Mouse (Mus musculus): Measurements from ENCODE around the gene Atrnl1. TPM values are rescaled to one million over a fixed set of nuclear protein-coding genes. Genes with fewer than 3 reads are reported as not detected.

Atrnl1 gene
- polyA plus RNA-seq, 1 experiment from 2014 or later, result 0.68 TPM

DNA sequence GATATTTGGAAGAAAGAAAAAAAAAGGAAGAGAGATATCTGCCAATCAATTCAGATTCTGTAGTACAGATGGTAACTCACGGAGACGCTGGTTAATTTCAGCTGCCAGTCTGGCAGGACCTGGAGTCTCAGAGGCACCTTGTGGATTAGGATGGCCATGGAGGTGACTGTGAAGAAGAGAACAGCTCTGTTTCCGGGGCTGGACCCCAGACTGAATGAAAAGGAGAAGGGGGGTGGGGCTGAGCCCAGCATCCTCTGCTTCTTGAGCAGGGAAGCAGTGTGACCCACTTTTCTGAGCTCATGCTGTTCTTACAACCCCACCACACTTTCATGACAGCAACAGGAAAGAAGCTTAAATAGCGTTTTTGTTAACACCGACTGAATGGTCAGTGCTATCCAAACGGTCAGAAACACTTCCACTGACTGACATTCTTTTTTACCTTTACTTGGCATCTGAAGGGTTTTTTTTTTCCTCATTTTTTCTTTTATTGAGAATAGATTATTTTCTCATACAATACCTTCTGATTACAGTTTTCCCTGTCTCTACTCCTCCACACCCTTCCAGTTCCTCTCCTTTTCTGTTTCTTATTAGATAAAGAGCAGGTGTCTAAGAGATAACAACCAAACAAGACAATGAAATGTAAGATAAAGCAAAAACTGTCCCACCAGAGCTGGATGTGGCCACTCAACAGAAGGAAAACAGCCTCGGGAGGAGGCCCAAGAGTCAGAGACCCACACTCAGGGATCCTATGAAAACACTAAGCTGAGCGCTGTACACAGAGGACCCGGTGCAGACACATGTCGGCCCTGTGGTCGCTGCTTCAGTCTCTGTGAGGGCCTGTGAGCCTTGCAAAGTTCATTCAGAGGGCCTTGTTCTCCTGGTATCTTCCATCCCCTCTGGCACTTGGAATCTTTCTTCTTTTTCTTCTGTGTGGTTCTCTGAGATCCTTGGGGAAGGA is 317.0 kb downstream of the Atrnl1 start:
- WGBS (ENCODE audit: insufficient replicate concordance), result 29% methylated on average over 11 of the region's 11 CpGs
- peak overlapping the region; percentile 29 for H3K4me2 ChIP-seq
- no peaks in the 10 kb centered on the region for H3K9me3 ChIP-seq (replicated peaks)
- no peaks in the 10 kb centered on the region for H3K27me3 ChIP-seq
- ATAC-seq (ENCODE audit: low read depth) (peak; percentile 78), DNase-seq (no peak)
- H3K36me3 ChIP-seq, result no peaks in the 10 kb centered on the region
- H3K4me3 ChIP-seq (replicated peaks), result no peak overlapping the region
- no peak overlapping the region for H3K9ac ChIP-seq
- peaks cover 22% of the 10 kb centered on the region for H3K4me1 ChIP-seq (replicated peaks)
- peak overlapping the region; percentile 47 for H3K27ac ChIP-seq

DNA sequence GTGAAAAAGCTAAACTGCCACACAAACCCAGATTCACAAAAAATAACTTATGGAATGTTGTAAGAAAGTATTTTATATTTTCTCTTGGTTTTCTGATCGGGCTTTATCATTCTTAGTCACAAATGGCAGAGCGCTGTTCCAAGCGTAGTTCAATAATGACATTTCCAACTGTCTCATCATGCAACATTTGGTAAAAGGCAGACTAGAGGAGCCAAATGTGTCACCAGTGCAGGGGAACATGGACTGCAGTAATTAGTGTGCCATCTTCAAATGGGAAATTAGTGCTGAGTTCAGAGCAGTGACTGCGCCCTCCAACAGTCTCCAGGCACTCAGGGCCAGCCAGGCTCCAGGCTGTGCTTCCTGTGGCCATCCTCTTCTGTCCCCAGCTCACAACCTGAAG is 320.8 kb downstream of the Atrnl1 start:
- H3K9me3 ChIP-seq (replicated peaks), result no peaks in the 10 kb centered on the region
- H3K4me3 ChIP-seq (replicated peaks), result no peak overlapping the region
- H3K9ac ChIP-seq, result no peak overlapping the region
- H3K27me3 ChIP-seq, result no peaks in the 10 kb centered on the region
- ATAC-seq (ENCODE audit: low read depth) (no peak), DNase-seq (no peak)
- no peaks in the 10 kb centered on the region for H3K36me3 ChIP-seq
- no peak overlapping the region for H3K27ac ChIP-seq
- 85% methylated on average over 4 of the region's 4 CpGs for WGBS (ENCODE audit: insufficient replicate concordance)
- no peak overlapping the region for H3K4me2 ChIP-seq
- H3K4me1 ChIP-seq (replicated peaks), result peaks cover 22% of the 10 kb centered on the region

DNA sequence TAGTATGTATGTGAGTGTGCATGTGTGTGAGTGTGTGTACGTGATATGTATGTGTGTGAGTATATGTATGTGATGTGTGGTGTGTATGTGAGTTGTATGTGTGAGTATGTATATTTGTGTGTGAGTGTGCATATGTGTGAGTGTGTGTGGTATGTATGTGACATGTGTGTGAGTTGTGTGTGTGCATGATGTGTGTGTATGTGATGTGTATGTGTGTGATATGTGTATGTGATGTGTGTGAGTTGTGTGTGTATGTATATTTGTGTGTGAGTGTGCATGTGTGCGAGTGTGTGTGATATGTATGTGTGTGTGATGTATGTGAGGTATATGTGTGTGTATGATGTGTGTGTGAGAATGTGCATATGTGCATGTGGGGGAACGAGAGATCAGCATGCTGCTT is 326.0 kb downstream of the Atrnl1 start:
- Histone ChIP-seq H3K27ac (no peak overlapping the region), H3K4me3 (replicated peaks) (no peak overlapping the region), H3K4me1 (replicated peaks) (no peaks in the 10 kb centered on the region), H3K9me3 (replicated peaks) (no peaks in the 10 kb centered on the region), H3K9ac (no peak overlapping the region), H3K36me3 (no peaks in the 10 kb centered on the region), H3K27me3 (no peaks in the 10 kb centered on the region), H3K4me2 (no peak overlapping the region)
- WGBS (ENCODE audit: insufficient replicate concordance), result 71% methylated on average over 3 of the region's 3 CpGs
- ATAC-seq (ENCODE audit: low read depth), result no peak
- no peak for DNase-seq

DNA sequence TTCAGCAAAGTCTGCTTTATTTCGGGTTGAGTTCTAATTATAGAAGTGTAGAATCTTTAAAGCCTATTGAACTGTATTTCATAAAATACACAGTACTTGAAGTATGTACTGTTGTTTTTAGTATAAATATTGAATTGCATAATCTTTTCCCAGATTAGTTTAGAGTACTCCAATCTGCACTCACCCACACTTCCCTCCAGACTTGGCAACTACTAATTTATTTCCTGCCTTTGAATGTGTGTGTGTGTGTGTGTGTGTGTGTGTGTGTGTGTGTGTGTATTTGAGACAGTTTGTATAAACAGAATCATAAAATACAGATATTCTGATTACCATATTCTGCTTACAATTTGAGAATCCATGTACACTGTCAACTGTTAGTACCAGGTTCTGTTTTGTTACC is 328.3 kb downstream of the Atrnl1 start:
- DNase-seq (no peak), ATAC-seq (ENCODE audit: low read depth) (no peak)
- Histone ChIP-seq H3K27ac (no peak overlapping the region), H3K9ac (no peak overlapping the region), H3K9me3 (replicated peaks) (no peaks in the 10 kb centered on the region), H3K4me1 (replicated peaks) (no peaks in the 10 kb centered on the region), H3K36me3 (no peaks in the 10 kb centered on the region), H3K27me3 (no peaks in the 10 kb centered on the region), H3K4me3 (replicated peaks) (no peak overlapping the region), H3K4me2 (no peak overlapping the region)
- 63% methylated on average over 1 of the region's 1 CpGs for WGBS (ENCODE audit: insufficient replicate concordance)

DNA sequence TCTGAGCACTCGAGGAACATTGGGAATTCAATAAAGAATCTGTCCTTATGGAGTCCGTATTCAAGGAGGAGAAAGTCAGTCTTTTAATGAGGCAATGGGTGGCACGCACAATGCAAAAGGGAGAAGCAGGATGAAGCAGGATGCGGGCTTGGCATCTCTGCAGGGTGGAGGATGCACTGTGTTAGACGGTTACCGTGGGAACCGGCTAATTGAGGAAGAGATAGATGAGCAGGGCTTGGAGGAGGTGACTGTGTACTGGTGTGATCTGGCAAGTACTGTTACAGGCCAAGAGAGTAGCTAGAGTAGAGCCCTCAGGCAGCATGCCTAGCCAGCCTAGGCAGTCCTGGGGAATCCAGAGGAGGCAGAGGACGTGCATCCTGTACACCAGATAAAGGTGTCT is 330.7 kb downstream of the Atrnl1 start:
- no peak for ATAC-seq (ENCODE audit: low read depth)
- H3K9me3 ChIP-seq (replicated peaks), result no peaks in the 10 kb centered on the region
- no peak overlapping the region for H3K9ac ChIP-seq
- no peak overlapping the region for H3K27ac ChIP-seq
- no peaks in the 10 kb centered on the region for H3K27me3 ChIP-seq
- H3K4me3 ChIP-seq (replicated peaks), result no peak overlapping the region
- 72% methylated on average over 8 of the region's 8 CpGs for WGBS (ENCODE audit: insufficient replicate concordance)
- H3K4me1 ChIP-seq (replicated peaks), result peaks cover 16% of the 10 kb centered on the region
- H3K4me2 ChIP-seq, result no peak overlapping the region
- no peaks in the 10 kb centered on the region for H3K36me3 ChIP-seq
- DNase-seq, result no peak

- no peak overlapping the region for H3K4me3 ChIP-seq (replicated peaks)
- no peaks in the 10 kb centered on the region for H3K9me3 ChIP-seq (replicated peaks)
- no peak for DNase-seq
- no peak overlapping the region for H3K27ac ChIP-seq
- H3K9ac ChIP-seq, result no peak overlapping the region
- H3K4me1 ChIP-seq (replicated peaks), result peaks cover 16% of the 10 kb centered on the region
- H3K36me3 ChIP-seq, result no peaks in the 10 kb centered on the region
- ATAC-seq (ENCODE audit: low read depth), result no peak
- H3K27me3 ChIP-seq, result no peaks in the 10 kb centered on the region
- H3K4me2 ChIP-seq, result no peak overlapping the region
- WGBS (ENCODE audit: insufficient replicate concordance), result 77% methylated on average over 14 of the region's 14 CpGs
Measured at GRCm38 (mm10) chr19:57942281-57942680, 331.4 kb downstream of the Atrnl1 start.

DNA sequence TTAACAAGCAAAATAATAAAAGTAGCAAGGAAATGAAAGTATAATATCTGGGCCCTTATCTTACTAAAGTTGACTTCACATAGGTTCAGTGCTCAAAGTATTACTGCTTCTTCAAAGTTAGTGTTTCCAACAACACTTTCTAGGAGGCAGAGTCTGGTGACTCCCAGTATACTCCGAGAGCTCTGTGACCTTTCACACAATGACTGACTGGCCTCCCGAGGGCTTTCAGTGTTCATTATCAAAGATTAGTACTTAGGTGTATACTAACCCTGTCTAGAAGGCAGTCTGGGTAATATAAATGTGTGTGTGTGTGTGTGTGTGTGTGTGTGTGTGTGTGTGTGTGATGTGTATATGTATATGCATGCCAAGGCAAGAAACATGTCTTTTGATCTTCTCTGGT is 332.5 kb downstream of the Atrnl1 start:
- no peak overlapping the region for H3K9ac ChIP-seq
- H3K4me3 ChIP-seq (replicated peaks), result no peak overlapping the region
- H3K36me3 ChIP-seq, result no peaks in the 10 kb centered on the region
- DNase-seq (no peak), ATAC-seq (ENCODE audit: low read depth) (no peak)
- H3K4me1 ChIP-seq (replicated peaks), result peaks cover 16% of the 10 kb centered on the region
- H3K9me3 ChIP-seq (replicated peaks), result no peaks in the 10 kb centered on the region
- WGBS (ENCODE audit: insufficient replicate concordance), result 62% methylated on average over 2 of the region's 2 CpGs
- no peaks in the 10 kb centered on the region for H3K27me3 ChIP-seq
- no peak overlapping the region for H3K27ac ChIP-seq
- no peak overlapping the region for H3K4me2 ChIP-seq

GRCm38 (mm10) chr19:57944680-57945079 is 333.8 kb downstream of the Atrnl1 start:
- peak; percentile 78 for ATAC-seq (ENCODE audit: low read depth)
- Histone ChIP-seq H3K9ac (no peak overlapping the region), H3K4me2 (no peak overlapping the region), H3K27ac (0 out of 2 replicates have a peak overlapping the region, but pooled peaks have one; percentile 40), H3K4me3 (replicated peaks) (no peak overlapping the region), H3K36me3 (no peaks in the 10 kb centered on the region), H3K9me3 (replicated peaks) (no peaks in the 10 kb centered on the region), H3K27me3 (no peaks in the 10 kb centered on the region), H3K4me1 (replicated peaks) (peaks cover 16% of the 10 kb centered on the region)
- WGBS (ENCODE audit: insufficient replicate concordance), result 37% methylated on average over 6 of the region's 6 CpGs
- no peak for DNase-seq

DNA sequence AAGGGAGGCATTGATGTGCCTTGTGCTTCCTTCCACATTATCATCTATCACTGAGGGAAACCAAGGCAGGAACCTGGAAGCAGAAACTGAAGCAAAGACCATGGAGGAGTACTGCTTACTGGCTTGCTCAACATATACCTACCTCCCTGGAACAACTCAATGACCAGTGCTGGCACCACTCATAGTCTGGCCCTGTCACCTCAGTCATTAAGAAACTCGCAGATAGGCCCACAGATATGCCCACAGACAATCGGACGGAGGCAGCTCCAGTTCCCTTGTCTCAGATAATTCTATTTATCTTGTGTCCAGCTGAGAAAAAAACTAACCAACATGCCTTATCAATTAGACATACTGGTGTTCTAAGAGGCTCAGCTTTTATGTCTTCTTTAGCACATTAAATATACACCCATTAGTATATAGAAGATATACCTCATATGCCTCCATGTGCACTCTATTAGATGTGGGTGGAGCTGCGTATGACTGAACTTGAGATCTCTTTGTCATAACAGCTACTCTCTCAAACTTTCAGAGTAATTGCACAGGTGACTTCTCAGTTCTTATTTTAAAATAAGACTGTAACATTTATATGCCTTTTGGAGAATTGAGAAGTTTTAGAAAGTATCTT is 334.9 kb downstream of the Atrnl1 start:
- Histone ChIP-seq H3K9ac (no peak overlapping the region), H3K27me3 (no peaks in the 10 kb centered on the region)
- ATAC-seq (ENCODE audit: low read depth), result peak; percentile 68

GRCm38 (mm10) chr19:57948489-57948888 is 337.7 kb downstream of the Atrnl1 start:
- Histone ChIP-seq H3K4me1 (replicated peaks) (peaks cover 16% of the 10 kb centered on the region), H3K27ac (no peak overlapping the region), H3K36me3 (no peaks in the 10 kb centered on the region), H3K9ac (no peak overlapping the region), H3K9me3 (replicated peaks) (no peaks in the 10 kb centered on the region), H3K4me2 (no peak overlapping the region), H3K27me3 (no peaks in the 10 kb centered on the region), H3K4me3 (replicated peaks) (no peak overlapping the region)
- DNase-seq (no peak), ATAC-seq (ENCODE audit: low read depth) (no peak)
- 72% methylated on average over 2 of the region's 2 CpGs for WGBS (ENCODE audit: insufficient replicate concordance)

More for the DNA sequence above, 334.9 kb downstream of the Atrnl1 start:
- Histone ChIP-seq H3K4me1 (replicated peaks) (peaks cover 16% of the 10 kb centered on the region), H3K4me3 (replicated peaks) (no peak overlapping the region), H3K9me3 (replicated peaks) (no peaks in the 10 kb centered on the region), H3K27ac (no peak overlapping the region), H3K4me2 (no peak overlapping the region), H3K36me3 (no peaks in the 10 kb centered on the region)
- DNase-seq, result no peak
- WGBS (ENCODE audit: insufficient replicate concordance), result 30% methylated on average over 4 of the region's 4 CpGs

- Histone ChIP-seq H3K36me3 (no peaks in the 10 kb centered on the region), H3K4me1 (replicated peaks) (peaks cover 14% of the 10 kb centered on the region), H3K9me3 (replicated peaks) (no peaks in the 10 kb centered on the region), H3K4me2 (no peak overlapping the region), H3K9ac (no peak overlapping the region), H3K4me3 (replicated peaks) (no peak overlapping the region), H3K27me3 (no peaks in the 10 kb centered on the region), H3K27ac (no peak overlapping the region)
- DNase-seq (no peak), ATAC-seq (ENCODE audit: low read depth) (no peak)
- WGBS (ENCODE audit: insufficient replicate concordance), result 80% methylated on average over 13 of the region's 13 CpGs
Measured at GRCm38 (mm10) chr19:57949260-57949917, 338.6 kb downstream of the Atrnl1 start.

Measured in liver, embryonic 13.5 days (tissue).